Mouse (Mus musculus): ENCODE measurements at regions not wholly inside any gene's neighbourhood (a gene's known extent, or its start where the extent isn't known, plus 50 kb on each side); places are given as distances from the start of the nearest gene placed in this dataset.

DNA sequence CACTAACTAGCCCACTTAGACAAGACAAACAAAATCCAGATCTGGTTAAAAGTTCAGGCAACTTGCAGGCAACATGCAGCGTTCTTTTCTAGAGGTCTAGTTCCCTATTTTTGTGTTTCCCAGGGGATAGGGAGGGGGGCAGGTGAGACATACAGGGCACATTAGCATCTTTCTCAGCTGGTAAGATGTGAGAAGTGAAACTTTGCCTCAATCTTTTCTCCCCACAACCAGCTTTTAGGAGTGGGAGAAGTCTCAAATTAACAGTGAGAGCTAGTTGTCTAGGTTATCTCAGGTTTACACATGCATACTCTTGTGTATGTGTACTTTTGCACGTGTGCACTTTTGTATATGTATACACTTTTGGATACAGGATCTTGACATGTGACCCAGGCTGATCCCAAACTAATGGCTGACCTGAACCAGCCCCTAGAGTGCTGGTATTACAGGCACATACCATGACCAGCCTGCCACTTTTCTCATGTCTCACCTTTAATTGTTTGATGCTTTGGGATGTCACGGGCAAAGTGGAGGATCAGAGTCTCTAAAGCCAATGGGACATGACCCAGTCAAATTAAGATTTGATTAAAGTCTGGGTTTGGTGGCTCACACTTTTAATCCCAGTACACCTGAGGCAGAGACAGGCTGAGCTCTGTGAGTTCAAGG lies 60.3 kb upstream of the Ube2e1 start:
- no peak for DNase-seq

DNA sequence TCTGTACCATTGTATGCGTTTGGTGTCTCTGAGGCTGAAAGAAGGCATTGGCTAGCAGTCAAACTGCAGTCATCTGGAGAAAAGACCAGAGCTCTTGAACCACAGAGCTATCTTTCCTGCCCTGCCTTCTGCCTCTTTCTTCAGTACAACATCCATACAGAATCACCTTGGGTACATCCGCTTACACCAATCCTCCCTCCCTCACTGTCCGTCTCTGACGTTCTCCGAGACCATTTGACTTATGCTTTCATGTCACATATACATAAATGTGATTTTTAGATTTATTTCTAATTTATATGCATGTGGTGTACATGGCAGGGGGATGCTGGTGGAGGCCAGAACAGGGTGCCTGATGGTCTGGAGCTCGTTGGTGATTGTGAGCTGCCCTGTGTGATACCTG lies 57.7 kb upstream of the Ube2e1 start:
- no peak for DNase-seq

- DNase-seq: no peak
Measured at GRCm38 (mm10) chr14:18385953-18386668, 54.5 kb upstream of the Ube2e1 start.
